Mouse (Mus musculus): ENCODE results near the gene Nt5dc3. TPM values are rescaled to one million over a fixed set of nuclear protein-coding genes. Genes with fewer than 3 reads are reported as not detected.
A peak's percentile ranks its signal among the peaks of the same experiment; 100 is the strongest.

Nt5dc3 gene
- total RNA-seq, 2 experiments from 2014 or later = 39.3 to 46.3 TPM

DNA sequence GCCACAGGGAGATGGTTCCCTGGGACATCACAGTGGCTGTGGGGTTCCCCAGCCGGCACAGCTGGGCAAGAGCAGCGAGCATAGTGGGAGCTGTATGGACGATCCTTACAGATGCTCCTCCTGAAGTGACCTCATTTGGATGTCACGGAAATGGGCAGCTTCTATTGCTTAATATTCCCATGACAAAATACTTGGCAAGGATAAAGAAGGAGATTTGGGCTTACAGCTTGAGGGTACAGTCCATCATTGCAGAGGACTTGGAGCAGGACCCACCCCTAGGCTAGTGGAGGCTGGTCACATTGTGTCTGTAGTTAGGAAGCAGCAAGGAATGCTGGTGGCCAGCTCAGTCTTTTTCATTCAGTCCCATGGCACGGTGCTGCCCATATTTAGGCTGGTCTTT lies 31.8 kb downstream of the Nt5dc3 start:
- DNase-seq (ENCODE audit: low spot score in 2 of 2) = no peak

DNA sequence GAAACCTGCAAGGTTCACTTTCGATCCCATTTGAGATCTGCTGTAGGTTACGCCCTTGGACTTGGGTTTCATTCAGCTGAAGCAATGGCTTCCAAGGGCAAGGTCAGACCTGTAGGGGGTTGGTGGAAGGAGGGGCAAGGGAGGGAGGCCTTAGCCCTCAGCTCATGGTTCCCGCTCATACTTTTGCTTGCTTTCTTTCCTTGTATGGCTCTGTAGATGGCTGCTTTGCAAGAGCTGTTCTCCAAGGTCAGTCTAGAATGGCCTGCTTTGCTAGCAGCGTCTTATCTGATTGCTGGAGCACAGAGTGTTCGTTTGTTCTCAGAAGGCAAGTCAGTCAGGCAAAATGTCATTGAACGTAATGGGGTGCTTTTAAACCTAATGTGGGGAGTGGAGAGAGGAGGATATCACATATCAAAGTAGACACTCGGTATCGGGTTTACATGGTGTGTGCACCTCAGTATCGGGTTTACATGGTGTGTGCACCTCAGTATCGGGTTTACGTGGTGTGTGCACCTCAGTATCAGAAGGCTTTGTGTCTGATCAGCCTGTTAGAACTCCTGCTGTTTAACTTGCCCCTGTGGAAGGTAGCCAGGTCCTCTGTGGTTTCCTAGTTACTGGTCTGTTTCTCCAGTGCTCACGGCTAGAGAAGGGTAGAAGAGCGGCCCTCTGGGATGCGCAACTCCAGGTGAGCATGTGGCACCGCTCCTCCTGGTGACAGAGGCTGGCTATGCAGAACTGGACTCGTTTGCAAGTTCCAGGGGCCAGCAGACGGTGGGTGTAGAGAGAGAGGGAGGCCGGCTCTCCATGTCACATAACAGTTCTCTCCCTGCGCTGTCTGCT lies 35.7 kb downstream of the Nt5dc3 start:
- peak in 1 of 2 experiments; percentile 42 for DNase-seq (ENCODE audit: low spot score in 2 of 2)

DNA sequence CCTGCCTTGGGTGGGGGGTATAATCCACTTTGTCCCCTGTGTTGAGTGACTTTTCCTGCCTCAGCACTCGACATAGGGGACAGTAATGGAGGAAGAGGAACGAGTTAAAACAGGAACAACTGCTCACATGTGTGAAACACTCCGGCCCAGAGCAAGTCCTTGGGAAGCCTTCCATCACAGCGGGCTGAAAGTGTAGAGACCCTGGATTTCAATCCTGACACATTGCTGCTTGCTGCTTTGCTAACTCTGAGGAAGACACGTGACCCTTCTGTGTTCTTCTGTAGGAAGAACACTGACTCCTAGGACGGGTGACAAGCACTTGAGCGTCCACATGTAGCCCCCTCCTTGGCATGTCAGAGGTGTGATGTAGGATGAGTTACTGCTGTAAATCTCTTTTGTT lies 36.3 kb downstream of the Nt5dc3 start:
- no peak for DNase-seq (ENCODE audit: low spot score in 2 of 2)

DNA sequence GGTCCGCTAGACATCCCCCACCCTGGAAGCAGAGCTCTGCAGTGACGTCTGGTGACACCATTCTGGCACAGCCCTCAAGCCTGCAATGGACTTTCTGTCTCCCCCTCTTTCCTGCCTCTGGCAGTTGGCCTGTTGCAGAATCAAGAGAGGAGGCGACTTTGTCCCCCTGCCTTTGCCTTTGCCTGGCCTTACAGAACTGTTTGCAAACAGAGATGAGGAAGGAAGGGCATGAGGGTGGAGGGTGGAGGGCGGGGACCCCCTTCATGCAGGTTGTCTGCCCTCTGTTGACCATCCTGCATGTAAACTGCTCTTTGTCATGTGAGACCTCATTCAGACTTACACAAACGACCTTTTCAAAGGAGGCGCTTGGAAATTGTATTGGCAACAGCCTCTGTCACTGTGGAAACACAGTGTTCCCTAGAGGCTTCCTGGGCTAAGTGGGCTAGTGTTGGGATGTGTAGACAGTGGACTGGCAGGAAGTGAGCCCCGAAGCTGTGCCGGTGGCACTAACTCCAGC lies 40.9 kb downstream of the Nt5dc3 start:
- DNase-seq (ENCODE audit: low spot score in 2 of 2) = no peak

DNA sequence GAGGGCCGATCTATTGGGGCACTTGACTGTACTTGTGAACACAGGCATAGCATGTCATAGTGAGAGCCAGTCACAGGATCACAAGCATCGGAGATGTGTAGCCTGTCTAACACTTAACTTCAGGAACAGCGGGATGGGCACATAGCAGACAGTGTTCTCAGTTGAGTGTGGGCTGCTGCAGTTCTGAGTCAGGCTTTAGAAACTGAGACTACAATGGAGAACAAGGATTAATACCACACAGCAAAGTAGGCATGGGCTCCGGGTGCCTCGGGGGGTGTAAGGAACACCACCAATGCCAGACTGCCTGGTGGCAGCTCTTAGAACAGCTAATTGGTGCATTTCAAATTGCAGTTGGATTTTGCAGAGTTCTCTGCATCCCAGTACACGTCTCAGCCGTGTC lies 42.2 kb downstream of the Nt5dc3 start:
- no peak for DNase-seq (ENCODE audit: low spot score in 2 of 2)

DNA sequence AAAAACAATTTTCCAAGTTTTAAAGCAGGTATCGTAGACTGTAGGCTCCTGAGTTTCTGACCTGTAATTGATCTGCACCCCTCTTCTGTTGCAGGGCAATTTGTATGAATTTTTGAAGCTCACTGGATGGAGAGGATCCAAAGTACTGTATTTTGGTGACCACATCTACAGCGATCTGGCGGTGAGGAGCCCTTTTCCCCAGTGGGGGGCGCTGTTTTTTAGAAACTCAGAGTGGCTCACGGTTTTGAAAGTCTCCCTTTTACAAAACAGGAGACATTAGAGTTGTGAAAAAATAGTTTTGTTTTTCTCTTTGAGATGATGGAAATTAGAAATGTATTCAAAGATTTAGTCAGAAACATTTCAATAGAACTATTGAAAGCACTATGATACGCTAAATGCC lies 45.3 kb downstream of the Nt5dc3 start:
- DNase-seq (ENCODE audit: low spot score in 2 of 2) = no peak

DNA sequence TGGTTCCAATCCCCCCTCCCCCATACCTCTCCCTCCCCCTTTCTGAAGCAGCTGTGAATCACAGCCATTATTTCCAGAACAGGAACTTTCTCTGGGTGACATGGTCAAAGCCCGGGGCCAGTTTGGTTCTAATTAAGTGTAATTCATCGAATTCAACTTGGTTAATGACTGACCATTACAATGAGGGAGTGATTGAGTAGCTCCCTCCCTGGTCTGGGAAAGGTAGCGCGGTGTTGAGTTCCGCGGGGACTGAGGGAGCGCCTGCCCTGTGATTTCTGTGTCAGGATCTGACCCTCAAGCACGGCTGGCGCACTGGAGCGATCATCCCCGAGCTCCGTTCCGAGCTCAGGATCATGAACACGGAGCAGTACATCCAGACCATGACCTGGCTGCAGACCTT lies 46.1 kb downstream of the Nt5dc3 start:
- DNase-seq (ENCODE audit: low spot score in 2 of 2) = no peak

DNA sequence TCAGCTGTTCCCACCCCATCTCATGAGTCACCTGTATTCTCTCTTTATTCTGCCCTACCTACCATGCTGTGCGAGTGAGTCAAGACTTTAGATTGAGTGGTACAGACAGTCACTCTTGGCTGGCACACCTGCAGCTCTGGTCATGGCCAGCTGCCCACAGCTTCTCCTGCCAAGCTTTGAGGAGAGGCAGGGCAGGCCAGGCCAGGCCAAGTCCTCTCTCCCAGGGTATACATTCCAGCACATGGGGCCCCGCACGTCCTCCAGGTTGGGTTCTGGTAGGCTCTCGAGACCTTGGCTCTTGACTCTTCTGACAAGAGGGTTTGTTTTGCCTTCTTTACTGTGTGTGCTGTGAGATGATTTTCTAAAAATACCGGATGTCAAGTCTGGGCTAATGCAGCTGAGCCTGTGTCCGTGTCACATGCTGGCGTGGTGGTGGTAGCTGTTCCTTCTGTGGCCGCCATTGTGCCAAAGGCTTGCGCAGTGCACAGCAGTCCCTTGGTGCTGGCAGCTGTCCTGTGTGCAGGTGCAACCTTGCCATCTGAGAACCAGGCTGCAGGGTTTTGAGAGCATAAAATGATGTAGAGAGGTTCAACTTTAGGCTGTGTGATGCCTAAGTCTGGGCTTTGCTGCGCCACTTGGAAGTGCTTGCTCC lies 47.2 kb downstream of the Nt5dc3 start:
- DNase-seq (ENCODE audit: low spot score in 2 of 2) = no peak

DNA sequence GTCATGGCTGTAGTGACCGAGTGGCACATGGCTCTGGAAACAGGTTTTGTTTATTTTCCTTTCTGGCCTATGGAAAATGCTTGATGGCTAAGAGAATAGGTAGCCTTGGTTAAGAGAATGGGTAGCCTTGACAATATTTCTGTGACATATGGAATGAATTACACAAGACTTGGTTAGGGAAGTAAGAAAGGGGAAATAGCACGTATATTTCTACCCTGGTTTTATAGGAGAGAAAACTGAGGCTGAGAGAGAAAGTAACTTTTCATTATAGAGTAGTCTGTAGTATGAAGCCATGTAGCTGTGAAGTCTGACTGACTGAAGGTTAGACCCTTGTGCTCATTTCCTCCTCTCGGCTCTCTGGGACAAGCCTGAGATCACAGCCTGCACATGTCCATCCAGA lies 48.1 kb downstream of the Nt5dc3 start:
- no peak for DNase-seq (ENCODE audit: low spot score in 2 of 2)

DNA sequence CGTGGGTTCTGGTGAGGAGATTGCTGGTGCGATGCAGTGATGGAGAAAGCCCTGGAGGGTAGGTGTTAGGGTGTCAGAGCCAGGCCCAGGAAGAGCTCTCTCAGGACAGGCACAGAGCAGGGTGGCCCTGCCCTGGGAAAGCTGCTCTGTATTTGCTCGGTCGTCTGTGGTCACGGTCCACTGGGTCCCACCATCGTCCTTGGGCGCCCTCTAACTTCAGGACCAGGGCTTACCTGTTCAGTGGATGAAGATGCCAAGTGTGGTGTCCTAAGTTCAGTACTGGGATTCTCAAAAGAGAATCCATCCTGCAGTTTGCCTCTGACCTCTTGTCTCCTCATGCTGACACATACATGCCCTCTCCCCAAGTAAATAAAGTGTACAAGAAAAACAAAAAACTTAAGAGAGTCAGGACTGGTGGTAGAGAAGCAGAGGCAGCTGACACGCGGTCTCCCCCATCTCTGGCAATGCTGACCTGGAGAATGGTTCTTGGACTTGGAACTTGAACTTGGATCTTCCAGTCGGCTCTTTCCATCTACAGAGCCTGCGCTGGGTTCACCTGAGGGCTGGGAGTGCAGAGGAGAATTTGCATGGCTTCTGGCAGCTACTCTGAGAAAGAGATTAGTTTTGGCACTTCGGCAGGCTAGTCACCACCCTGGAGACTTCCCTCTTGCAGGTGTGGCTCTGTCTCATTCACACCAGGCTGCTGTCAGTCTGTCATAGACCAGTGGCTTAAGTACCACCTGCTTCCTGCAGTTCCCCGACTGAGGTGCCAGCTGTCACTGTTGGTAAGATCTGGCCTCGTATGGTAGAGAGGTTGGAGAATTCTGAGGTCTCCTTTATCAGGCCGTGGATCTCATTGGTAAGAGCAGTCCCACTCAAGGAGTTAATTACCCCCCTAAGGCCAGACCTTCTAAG lies 49.7 kb downstream of the Nt5dc3 start:
- DNase-seq (ENCODE audit: low spot score in 2 of 2) = no peak

DNA sequence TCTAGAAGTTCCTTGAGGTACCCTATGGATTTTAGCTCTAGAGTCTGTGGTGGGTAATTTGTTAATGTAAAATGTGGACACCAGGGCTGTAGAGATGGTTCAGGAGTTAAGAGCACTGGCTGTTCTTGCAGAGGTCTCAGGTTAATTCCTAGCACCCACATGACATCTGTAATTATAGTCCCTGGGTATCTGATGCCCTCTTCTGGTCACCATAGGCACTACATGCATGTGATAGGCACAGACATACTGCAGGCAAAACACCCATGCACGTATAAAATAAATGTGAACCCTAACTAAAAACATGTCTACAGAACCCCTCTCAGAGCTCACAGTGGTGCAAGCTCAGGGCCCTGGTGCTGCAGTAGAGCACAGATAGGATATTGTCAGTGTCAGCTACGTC lies 50.7 kb downstream of the Nt5dc3 start:
- DNase-seq (ENCODE audit: low spot score in 2 of 2) = no peak

DNA sequence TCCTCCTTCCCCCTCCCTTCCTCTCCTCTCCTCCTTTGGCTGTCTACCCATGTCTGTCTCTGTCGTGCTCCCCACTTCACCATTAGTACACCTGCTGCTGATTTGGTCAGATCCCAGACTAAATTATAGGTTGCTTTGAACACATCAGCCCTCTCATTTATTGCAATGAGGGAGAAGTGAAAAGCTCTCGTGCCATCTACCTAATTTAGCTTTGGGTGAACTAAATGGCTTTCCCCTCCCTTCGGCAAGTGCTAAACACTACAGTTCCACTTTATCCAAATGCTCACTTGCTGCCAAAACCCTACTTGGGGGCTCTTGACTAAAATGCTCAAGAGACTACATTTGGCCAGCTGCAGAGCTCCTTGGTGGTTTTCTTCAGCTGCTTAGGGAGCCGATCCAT lies 58.0 kb downstream of the Nt5dc3 start:
- DNase-seq (ENCODE audit: low spot score in 2 of 2) = no peak

DNA sequence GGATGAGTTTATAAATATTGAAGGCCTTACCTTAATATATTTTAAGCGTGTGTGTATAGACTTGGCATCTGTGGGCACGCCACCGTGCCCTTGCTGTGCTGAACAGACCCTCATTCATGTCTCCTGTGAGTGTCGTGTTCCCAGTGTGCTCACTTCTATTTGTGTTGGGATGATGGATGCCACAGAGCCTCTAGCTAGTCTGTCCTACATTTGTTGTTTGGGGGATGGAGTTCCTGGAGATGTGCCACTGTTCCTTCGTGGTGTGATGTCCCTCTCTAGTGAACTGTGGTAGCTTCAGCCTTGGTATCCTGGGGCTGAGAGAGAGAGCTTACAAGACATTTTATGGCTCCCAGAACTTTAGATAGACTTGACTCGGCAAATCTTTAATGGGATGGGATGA lies 60.0 kb downstream of the Nt5dc3 start:
- DNase-seq (ENCODE audit: low spot score in 2 of 2) = no peak

DNA sequence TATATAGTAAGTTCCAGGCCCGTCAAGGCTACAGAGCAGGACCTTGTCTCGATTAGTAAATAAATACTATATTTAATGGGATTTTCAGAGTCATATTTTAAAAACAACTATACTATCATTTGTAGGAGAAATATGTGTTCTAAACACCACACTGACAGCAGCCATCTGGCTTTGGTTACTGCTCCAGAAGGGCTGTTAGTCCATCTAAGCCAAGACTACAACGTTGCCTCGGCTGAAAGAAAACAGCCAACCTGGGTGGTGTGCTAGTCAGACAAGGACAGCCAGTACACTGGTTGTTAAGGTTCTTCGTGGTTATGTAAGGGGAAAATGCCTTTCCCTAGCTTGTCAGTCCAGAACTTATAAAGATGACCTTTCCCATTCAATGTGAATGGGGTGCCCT lies 63.9 kb downstream of the Nt5dc3 start:
- no peak for DNase-seq (ENCODE audit: low spot score in 2 of 2)

DNA sequence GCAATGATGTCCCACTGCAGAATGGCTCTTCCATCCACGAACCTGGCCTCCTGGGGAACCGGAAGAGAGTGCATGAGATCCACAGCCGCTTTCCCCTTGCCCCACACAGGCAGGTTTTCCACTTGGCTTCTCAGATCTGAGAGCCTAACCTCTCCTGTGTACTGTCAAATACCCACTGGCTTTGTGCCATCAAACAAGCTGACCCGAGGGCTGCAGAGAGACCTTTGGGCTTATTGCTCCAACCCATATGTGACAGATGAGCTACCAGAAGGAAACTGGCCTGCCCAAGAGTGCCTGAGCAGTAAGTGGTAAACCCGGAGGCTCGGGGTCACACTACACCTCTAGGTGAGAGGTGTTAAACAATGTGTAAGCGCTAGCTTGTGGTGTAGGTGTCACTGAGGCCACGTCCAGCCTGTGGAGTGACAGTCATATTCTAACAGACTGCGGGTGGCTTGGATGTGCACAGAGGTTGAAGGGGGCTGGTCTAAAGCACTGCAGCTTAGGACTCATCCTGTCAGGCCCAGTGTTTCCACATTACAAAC lies 68.2 kb downstream of the Nt5dc3 start:
- DNase-seq (ENCODE audit: low spot score in 2 of 2) = no peak

DNA sequence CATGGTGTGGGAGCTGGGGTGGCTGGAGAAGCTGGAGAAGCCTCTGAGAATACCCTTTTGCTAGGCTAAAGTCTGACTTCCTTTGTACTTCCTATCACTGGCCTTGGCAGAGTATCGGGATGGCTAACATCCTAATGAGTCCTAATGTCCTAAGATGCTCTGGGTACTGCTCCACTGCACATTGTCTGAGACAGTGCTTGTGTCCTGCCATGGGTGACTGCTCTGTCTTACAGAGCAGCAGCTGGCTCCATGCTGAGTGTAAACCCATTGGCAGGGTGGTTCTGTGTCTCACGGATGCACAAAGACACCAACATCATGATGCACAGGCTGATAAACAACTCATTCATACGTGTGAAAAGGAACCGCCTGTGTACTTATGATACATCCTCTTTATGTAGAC lies 70.3 kb downstream of the Nt5dc3 start:
- no peak for DNase-seq (ENCODE audit: low spot score in 2 of 2)

DNA sequence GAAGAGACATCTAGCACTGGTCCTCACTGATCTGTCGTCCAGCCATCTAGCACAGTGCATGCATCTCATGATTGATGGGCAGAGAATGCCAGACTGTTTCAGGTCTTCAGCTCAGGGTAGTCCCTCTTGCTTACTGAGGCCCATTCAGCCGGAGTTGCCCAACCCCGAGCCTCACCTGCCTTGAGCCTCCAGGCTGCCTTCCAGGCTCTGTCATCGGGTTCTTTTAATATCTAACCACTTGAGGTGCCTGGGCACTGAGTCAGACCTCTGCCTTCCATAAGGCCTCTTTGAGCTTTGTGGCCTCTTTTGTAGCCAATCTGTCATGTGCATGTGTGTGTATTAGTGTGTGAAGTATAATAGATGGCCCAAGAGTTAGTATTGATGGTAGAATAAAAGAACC lies 70.7 kb downstream of the Nt5dc3 start:
- DNase-seq (ENCODE audit: low spot score in 2 of 2) = no peak

DNA sequence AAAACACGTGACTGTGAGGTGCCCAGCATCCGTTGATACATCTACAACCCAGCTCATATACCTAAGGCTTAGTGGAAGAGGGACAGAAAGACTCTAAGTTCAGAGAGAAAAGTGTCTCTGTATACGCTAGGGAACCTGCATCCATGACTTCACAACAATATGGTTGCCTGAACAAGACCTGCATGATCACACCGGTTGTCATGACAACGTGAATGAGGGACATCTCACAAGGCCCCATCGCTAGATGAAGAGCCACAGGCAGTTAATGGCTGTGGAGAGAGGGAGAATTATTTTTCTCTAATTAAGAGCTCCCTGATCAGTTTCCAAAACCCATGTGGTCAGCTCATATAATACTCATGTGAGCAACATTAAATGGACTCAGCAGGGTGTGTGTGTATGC lies 73.4 kb downstream of the Nt5dc3 start:
- DNase-seq (ENCODE audit: low spot score in 2 of 2) = no peak

DNA sequence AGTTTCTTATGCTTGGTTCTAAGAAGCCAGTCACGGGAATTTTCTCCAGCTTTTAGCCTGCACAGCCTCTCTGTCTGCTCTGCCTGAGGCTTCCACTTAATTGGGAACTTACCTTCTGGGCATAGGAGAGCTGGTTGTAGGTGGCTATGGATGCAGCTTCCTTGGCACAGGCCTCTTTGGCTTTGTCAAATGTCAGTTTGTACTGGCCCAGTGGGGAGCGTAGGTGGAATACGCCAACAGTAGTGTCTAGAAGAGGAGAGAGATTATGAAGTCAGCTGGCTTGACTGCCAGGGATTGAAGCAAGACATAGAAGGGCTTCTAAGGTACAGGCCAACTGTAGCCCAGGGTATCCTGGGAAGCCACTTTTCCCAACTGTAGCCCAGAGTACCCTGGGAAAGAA lies 74.6 kb downstream of the Nt5dc3 start:
- DNase-seq (ENCODE audit: low spot score in 2 of 2) = no peak

DNA sequence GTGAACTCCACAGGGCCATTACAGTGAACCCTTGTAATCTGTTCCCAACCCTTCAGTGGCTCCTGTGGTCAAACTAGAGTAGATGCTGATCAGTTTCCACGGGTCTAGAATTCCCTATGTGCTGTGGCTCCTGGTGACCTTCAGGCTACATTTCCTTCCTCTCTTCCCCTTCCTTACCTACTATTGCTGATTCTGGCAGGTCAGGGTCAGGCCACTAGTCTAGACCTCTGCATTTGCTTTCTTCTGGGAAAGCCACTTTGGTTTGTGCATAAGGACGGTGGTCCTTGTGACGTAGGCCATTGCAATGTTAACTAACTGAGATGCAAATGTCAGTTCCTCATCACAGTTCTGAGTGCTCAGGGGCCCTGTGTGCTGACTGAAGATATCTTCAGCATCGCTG lies 81.6 kb downstream of the Nt5dc3 start:
- DNase-seq (ENCODE audit: low spot score in 2 of 2) = no peak

DNA sequence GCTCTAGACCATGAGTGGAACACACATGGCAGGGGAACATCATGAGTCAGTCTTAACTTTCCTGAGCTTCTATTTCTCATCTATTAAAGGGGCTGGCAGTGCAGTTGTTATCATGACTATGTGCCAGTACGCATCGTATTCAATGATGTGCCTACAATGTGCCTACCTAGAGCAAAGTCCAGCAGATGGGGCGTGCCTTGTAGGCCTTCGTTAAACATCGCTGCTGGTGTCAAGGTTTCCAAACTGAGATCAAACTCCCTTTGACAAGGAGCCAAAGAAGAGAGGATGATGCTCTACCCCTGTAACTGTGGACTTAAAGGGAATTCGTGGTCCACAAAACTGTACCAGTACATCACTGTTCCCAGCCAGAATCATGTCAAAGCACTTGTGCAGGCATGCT lies 83.7 kb downstream of the Nt5dc3 start:
- no peak for DNase-seq (ENCODE audit: low spot score in 2 of 2)

All from adrenal gland, adult 18-20 months (tissue).